Mouse (Mus musculus): ENCODE data around the gene Rnf151. TPM values are rescaled to one million over a fixed set of nuclear protein-coding genes. Genes with fewer than 3 reads are reported as not detected.
"Not testable (repeated sequence)": the region's sequence is repeated elsewhere in the genome, so short reads cannot be mapped to it uniquely, and the experiment has no call there.

Rnf151 gene
- polyA plus RNA-seq, 1 experiment from 2014 or later, result not detected

DNA sequence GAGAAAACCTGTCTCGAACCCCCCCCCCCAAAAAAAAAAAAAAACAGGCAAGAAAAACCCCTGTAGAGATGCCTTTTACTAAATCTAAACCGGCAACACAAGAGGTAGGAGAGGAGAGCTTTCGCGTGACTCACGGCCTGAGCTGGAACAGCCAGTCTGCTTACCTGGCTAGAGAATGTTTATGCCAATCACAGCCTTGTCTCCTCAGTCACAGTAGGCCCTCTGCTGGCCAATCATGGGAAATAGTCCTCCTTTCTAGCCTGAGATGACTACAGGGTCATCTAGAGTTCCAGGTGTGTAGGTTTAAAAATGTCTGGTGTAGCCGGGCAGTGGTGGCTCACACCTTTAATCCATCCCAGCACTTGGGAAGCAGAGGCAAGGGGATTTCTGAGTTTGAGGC lies 50.4 kb downstream of the Rnf151 start:
- Histone ChIP-seq H3K4me3 (ENCODE audit: low read depth, low read length) (no peak overlapping the region), H3K9ac (replicated peaks; ENCODE audit: low read depth) (no peak overlapping the region), H3K4me1 (ENCODE audit: insufficient read depth, low read depth, low read length) (peaks cover 17% of the 10 kb centered on the region; the same call in 1 of the 2 replicates), H3K9me3 (ENCODE audit: low read length) (no peaks in the 10 kb centered on the region), H3K27me3 (replicated peaks; ENCODE audit: insufficient read depth, low read length) (no peaks in the 10 kb centered on the region), H3K36me3 (ENCODE audit: insufficient read depth, low read length) (no peaks in the 10 kb centered on the region), H3K4me2 (replicated peaks; ENCODE audit: low read depth, low read length) (no peak overlapping the region), H3K27ac (ENCODE audit: low read length) (no peak overlapping the region)
- ATAC-seq, result peak; percentile 39
- peak; percentile 93 for DNase-seq (ENCODE audit: low spot score)
- 23% methylated on average over 6 of the region's 6 CpGs for WGBS
- TF ChIP-seq EP300 (IDR thresholded peaks at IDR 0.05) (no peak), CTCF (IDR thresholded peaks at IDR 0.05) (peak; percentile 88)

DNA sequence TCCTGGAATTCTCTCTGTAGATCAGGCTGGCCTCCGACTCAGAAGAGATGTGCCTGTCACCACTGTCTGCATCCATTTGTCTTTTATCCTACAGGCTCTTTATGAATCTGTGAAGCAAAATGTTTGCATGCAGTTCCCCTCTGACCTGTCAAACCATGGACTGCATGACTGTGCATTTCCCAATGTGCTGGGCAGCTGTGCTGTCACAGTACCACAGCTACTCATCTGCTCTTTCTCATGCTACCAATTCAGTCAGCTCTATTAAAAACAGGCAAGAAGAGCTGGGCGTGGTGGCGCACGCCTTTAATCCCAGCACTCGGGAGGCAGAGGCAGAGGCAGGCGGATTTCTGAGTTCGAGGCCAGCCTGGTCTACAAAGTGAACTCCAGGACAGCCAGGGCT lies 50.9 kb downstream of the Rnf151 start:
- H3K27ac ChIP-seq (ENCODE audit: low read length); H3K9ac ChIP-seq (replicated peaks; ENCODE audit: low read depth); ATAC-seq; H3K4me2 ChIP-seq (replicated peaks; ENCODE audit: low read depth, low read length); H3K4me3 ChIP-seq (ENCODE audit: low read depth, low read length); H3K9me3 ChIP-seq (ENCODE audit: low read length); H3K27me3 ChIP-seq (replicated peaks; ENCODE audit: insufficient read depth, low read length); H3K36me3 ChIP-seq (ENCODE audit: insufficient read depth, low read length); DNase-seq (ENCODE audit: low spot score): not testable (repeated sequence)
- 66% methylated on average over 7 of the region's 7 CpGs for WGBS
- peaks cover 17% of the 10 kb centered on the region; the same call in 1 of the 2 replicates for H3K4me1 ChIP-seq (ENCODE audit: insufficient read depth, low read depth, low read length)

Other genes with a start within 250 kb of the Rnf151 start
- gene E4f1, start 247.8 kb downstream of the Rnf151 start, polyA plus RNA-seq (2015; fragmentation: Nextera tagmentation; extraction: Ambion mirVana), result 15.7 and 17.5 TPM in 2 replicates
- gene Pgp, start 247.7 kb downstream of the Rnf151 start, polyA plus RNA-seq (2015; fragmentation: Nextera tagmentation; extraction: Ambion mirVana), result 40.4 and 42.5 TPM in 2 replicates
- gene Bricd5, start 244.2 kb downstream of the Rnf151 start, polyA plus RNA-seq (2015; fragmentation: Nextera tagmentation; extraction: Ambion mirVana), result not detected in 2 replicates
- 13.0 and 14.4 TPM in 2 replicates for gene Mlst8, start 239.0 kb downstream of the Rnf151 start, polyA plus RNA-seq (2015; fragmentation: Nextera tagmentation; extraction: Ambion mirVana)
- gene Caskin1, start 229.5 kb downstream of the Rnf151 start, polyA plus RNA-seq (2015; fragmentation: Nextera tagmentation; extraction: Ambion mirVana), result 0.15 and 0.33 TPM in 2 replicates
- gene Traf7, start 190.1 kb downstream of the Rnf151 start, polyA plus RNA-seq (2015; fragmentation: Nextera tagmentation; extraction: Ambion mirVana), result 65.3 and 66.8 TPM in 2 replicates
- 1.2 and 1.3 TPM in 2 replicates for gene Rab26, start 183.9 kb downstream of the Rnf151 start, polyA plus RNA-seq (2015; fragmentation: Nextera tagmentation; extraction: Ambion mirVana)
- gene Pkd1, start 168.2 kb downstream of the Rnf151 start, polyA plus RNA-seq (2015; fragmentation: Nextera tagmentation; extraction: Ambion mirVana), result 26.3 and 27.4 TPM in 2 replicates
- gene Tsc2, start 85.4 kb downstream of the Rnf151 start, polyA plus RNA-seq (2015; fragmentation: Nextera tagmentation; extraction: Ambion mirVana), result 31.7 and 32.8 TPM in 2 replicates
- 13.6 and 13.8 TPM in 2 replicates for gene Nthl1, start 85.4 kb downstream of the Rnf151 start, polyA plus RNA-seq (2015; fragmentation: Nextera tagmentation; extraction: Ambion mirVana)
- 316 and 341 TPM in 2 replicates for gene Slc9a3r2, start 67.7 kb downstream of the Rnf151 start, polyA plus RNA-seq (2015; fragmentation: Nextera tagmentation; extraction: Ambion mirVana)
- gene Npw, start 59.6 kb downstream of the Rnf151 start, polyA plus RNA-seq (2015; fragmentation: Nextera tagmentation; extraction: Ambion mirVana), result 8.6 and 10.3 TPM in 2 replicates
- gene Zfp598, start 48.4 kb downstream of the Rnf151 start, polyA plus RNA-seq (2015; fragmentation: Nextera tagmentation; extraction: Ambion mirVana), result 10.5 and 11.9 TPM in 2 replicates
- 0.19 and 0.33 TPM in 2 replicates for gene Syngr3, start 28.1 kb downstream of the Rnf151 start, polyA plus RNA-seq (2015; fragmentation: Nextera tagmentation; extraction: Ambion mirVana)
- 26.1 and 29.0 TPM in 2 replicates for gene Gfer, start 21.9 kb downstream of the Rnf151 start, polyA plus RNA-seq (2015; fragmentation: Nextera tagmentation; extraction: Ambion mirVana)
- gene Noxo1, start 21.8 kb downstream of the Rnf151 start, polyA plus RNA-seq (2015; fragmentation: Nextera tagmentation; extraction: Ambion mirVana), result 5.0 and 5.3 TPM in 2 replicates
- 26.8 and 33.4 TPM in 2 replicates for gene Tbl3, start 10.4 kb downstream of the Rnf151 start, polyA plus RNA-seq (2015; fragmentation: Nextera tagmentation; extraction: Ambion mirVana)
- gene Rps2, start 53 bp upstream of the Rnf151 start, polyA plus RNA-seq (2015; fragmentation: Nextera tagmentation; extraction: Ambion mirVana), result 755 and 834 TPM in 2 replicates
- 205 and 206 TPM in 2 replicates for gene Ndufb10, start 6.4 kb upstream of the Rnf151 start, polyA plus RNA-seq (2015; fragmentation: Nextera tagmentation; extraction: Ambion mirVana)
- gene Rpl3l, start 9.8 kb upstream of the Rnf151 start, polyA plus RNA-seq (2015; fragmentation: Nextera tagmentation; extraction: Ambion mirVana), result 0.19 and 0.31 TPM in 2 replicates
- gene Msrb1, start 18.6 kb upstream of the Rnf151 start, polyA plus RNA-seq (2015; fragmentation: Nextera tagmentation; extraction: Ambion mirVana), result 59.8 and 61.0 TPM in 2 replicates
- gene Hs3st6, start 34.9 kb upstream of the Rnf151 start, polyA plus RNA-seq (2015; fragmentation: Nextera tagmentation; extraction: Ambion mirVana), result 2.8 TPM in 2 replicates
- 0.11 TPM in 1 of 2 replicates, not detected in the other for gene Meiob, start 86.2 kb upstream of the Rnf151 start, polyA plus RNA-seq (2015; fragmentation: Nextera tagmentation; extraction: Ambion mirVana)
- gene Hagh, start 122.1 kb upstream of the Rnf151 start, polyA plus RNA-seq (2015; fragmentation: Nextera tagmentation; extraction: Ambion mirVana), result 54.5 and 56.8 TPM in 2 replicates
- 16.7 and 18.3 TPM in 2 replicates for gene Fahd1, start 132.3 kb upstream of the Rnf151 start, polyA plus RNA-seq (2015; fragmentation: Nextera tagmentation; extraction: Ambion mirVana)
- 4.5 and 4.8 TPM in 2 replicates for gene Igfals, start 147.9 kb upstream of the Rnf151 start, polyA plus RNA-seq (2015; fragmentation: Nextera tagmentation; extraction: Ambion mirVana)
- gene Nubp2, start 168.3 kb upstream of the Rnf151 start, polyA plus RNA-seq (2015; fragmentation: Nextera tagmentation; extraction: Ambion mirVana), result 41.3 and 51.3 TPM in 2 replicates
- 40.2 and 45.4 TPM in 2 replicates for gene Spsb3, start 168.6 kb upstream of the Rnf151 start, polyA plus RNA-seq (2015; fragmentation: Nextera tagmentation; extraction: Ambion mirVana)
- gene Eme2, start 177.0 kb upstream of the Rnf151 start, polyA plus RNA-seq (2015; fragmentation: Nextera tagmentation; extraction: Ambion mirVana), result 17.3 and 17.5 TPM in 2 replicates
- 81.6 and 90.7 TPM in 2 replicates for gene Mrps34, start 177.1 kb upstream of the Rnf151 start, polyA plus RNA-seq (2015; fragmentation: Nextera tagmentation; extraction: Ambion mirVana)
- gene Nme3, start 178.4 kb upstream of the Rnf151 start, polyA plus RNA-seq (2015; fragmentation: Nextera tagmentation; extraction: Ambion mirVana), result 44.3 and 44.7 TPM in 2 replicates
- gene Mapk8ip3, start 218.9 kb upstream of the Rnf151 start, polyA plus RNA-seq (2015; fragmentation: Nextera tagmentation; extraction: Ambion mirVana), result 9.7 and 11.1 TPM in 2 replicates
- 21.9 and 27.1 TPM in 2 replicates for gene Jpt2, start 242.6 kb upstream of the Rnf151 start, polyA plus RNA-seq (2015; fragmentation: Nextera tagmentation; extraction: Ambion mirVana)

Measured in lung, postnatal 0 days (tissue).